9 mouse cellular contexts compared by ENCODE assay signal in the genomic region with DNA sequence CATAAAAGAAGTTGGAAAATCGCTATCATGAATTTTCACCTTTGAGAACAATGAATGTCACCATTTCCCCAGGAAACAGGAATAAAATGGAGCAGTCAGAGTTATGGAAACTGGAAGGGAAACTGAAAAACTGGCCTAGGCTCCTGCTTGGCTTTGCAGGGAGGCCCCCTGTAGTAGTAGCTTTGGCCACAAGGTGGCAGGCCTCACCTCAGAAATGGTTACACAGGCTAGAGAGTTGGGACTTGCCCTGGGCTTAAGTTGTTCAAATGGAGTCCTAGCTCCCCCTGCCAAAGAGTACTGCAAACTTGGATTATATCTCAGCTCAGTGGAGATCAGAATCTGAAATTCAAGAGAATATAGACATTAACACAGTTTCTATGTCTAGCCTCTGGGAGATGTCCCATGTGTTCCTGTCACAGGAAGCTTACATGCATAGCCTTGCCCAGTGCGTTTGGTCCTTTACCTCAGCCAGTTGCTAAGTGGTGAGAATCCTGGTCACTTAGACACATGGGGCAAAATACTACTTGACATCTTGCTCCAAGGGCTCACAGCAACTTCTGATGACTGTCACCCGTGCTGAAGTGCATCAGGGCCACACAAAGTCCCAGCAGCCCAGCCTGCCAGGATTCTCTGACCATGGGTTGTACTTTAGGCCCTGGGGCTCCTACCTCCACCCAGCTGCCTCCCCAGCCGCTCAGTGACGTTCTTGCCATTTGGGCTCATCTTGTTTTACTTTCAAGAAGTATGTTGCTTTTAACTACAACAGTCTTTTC. TPM values are rescaled to one million over a fixed set of nuclear protein-coding genes. Genes with fewer than 3 reads are reported as not detected.
DNase-seq lines count a peak whose midpoint lies in the region; ATAC-seq and TF ChIP-seq lines count a peak whose summit lies in the region.
"Had no signal": no experiment of that assay in that cellular context is flagged by ENCODE, and none has a peak within 500 bp of the region (broad histone marks: within the 10 kb centered on the region; RNA-seq: fewer than 3 reads in every experiment).

No protein-coding gene starts in this region.

- H3K9me3 ChIP-seq in forebrain, embryonic 15.5 days = no peaks in the 10 kb centered on the region
- H3K9me3 ChIP-seq in lung, embryonic 16.5 days (ENCODE audit: control insufficient read depth, low read length) = no peaks in the 10 kb centered on the region
- H3K9me3 ChIP-seq: heart, embryonic 13.5 days had no signal

- peak; percentile 61 for DNase-seq in ES-CJ7 (ENCODE audit: low read depth, low spot score)
- DNase-seq in cerebellum, adult 11-12 months = peak; percentile 82
- DNase-seq in layer of hippocampus, adult 2 months (ENCODE audit: low spot score in 2 of 2) = peak; percentile 78 to 88
- peak; percentile 72 for DNase-seq in ovary, postnatal 10 days (ENCODE audit: low spot score)
- DNase-seq in thymus, postnatal 0 days (ENCODE audit: low spot score) = peak; percentile 83

- H3K27me3 ChIP-seq in forebrain, embryonic 15.5 days = no peaks in the 10 kb centered on the region
- H3K27me3 ChIP-seq in lung, embryonic 16.5 days (ENCODE audit: control insufficient read depth, insufficient read depth, low read depth, low read length) = no peaks in the 10 kb centered on the region
- H3K27me3 ChIP-seq: heart, embryonic 13.5 days had no signal

- H3K9ac ChIP-seq in forebrain, embryonic 15.5 days (replicated peaks) = no peak overlapping the region
- H3K9ac ChIP-seq in lung, embryonic 16.5 days (ENCODE audit: low read length) = no peak overlapping the region
- H3K9ac ChIP-seq: heart, embryonic 13.5 days had no signal

- TF ChIP-seq CTCF in layer of hippocampus, adult 2 months (conservative IDR thresholded peaks at IDR 0.05) = peak; percentile 95

- H3K4me2 ChIP-seq in forebrain, embryonic 15.5 days (replicated peaks) = no peak overlapping the region
- no peak overlapping the region for H3K4me2 ChIP-seq in lung, embryonic 16.5 days (ENCODE audit: low read depth, low read length)
- H3K4me2 ChIP-seq: heart, embryonic 13.5 days had no signal

- 50% methylated on average over 5 of the region's 5 CpGs for WGBS in forebrain, embryonic 15.5 days
- WGBS in lung, embryonic 16.5 days = 41% methylated on average over 5 of the region's 5 CpGs

- peaks cover 15% of the 10 kb centered on the region for H3K4me1 ChIP-seq in forebrain, embryonic 15.5 days
- H3K4me1 ChIP-seq in lung, embryonic 16.5 days (replicated peaks; ENCODE audit: control insufficient read depth, insufficient read depth, low read length) = no peaks in the 10 kb centered on the region
- H3K4me1 ChIP-seq: heart, embryonic 13.5 days had no signal

- peak; percentile 78 for ATAC-seq in forebrain, embryonic 15.5 days (replicated peaks)
- ATAC-seq in hematopoietic stem cell, adult 5-6 weeks (replicated peaks in 1 of 2; ENCODE audit: insufficient read depth in 1 of 2, low FRiP score in 2 of 2, low TSS enrichment in 1 of 2, low read depth in 1 of 2, poor library complexity in 2 of 2, severe bottlenecking in 2 of 2) = peak; percentile 87
- peak; percentile 89 for ATAC-seq in lung, embryonic 16.5 days (ENCODE audit: low read depth)

- no peak overlapping the region for H3K4me3 ChIP-seq in forebrain, embryonic 15.5 days
- no peak overlapping the region for H3K4me3 ChIP-seq in layer of hippocampus, adult 2 months
- H3K4me3 ChIP-seq in lung, embryonic 16.5 days (ENCODE audit: low read length) = no peak overlapping the region
- H3K4me3 ChIP-seq: heart, embryonic 13.5 days had no signal

- peaks cover 18% of the 10 kb centered on the region for H3K36me3 ChIP-seq in forebrain, embryonic 15.5 days
- H3K36me3 ChIP-seq in lung, embryonic 16.5 days (ENCODE audit: control insufficient read depth, insufficient read depth, low read length) = peaks cover 7% of the 10 kb centered on the region

- no peak overlapping the region for H3K27ac ChIP-seq in forebrain, embryonic 15.5 days (replicated peaks)
- H3K27ac ChIP-seq in layer of hippocampus, adult 2 months = no peak overlapping the region
- H3K27ac ChIP-seq in lung, embryonic 16.5 days (ENCODE audit: low read length) = 0 out of 2 replicates have a peak overlapping the region, but pooled peaks have one; percentile 5
- H3K27ac ChIP-seq: heart, embryonic 13.5 days had no signal

RNA-seq across cellular contexts. Expression of a gene that starts 9.8 kb away (rescaled TPM):
- polyA plus RNA-seq in forebrain, embryonic 15.5 days (2015; fragmentation: Nextera tagmentation; extraction: Ambion mirVana) = 118 and 120 TPM in 2 replicates
- 295 and 311 TPM in 2 replicates for total RNA-seq in hematopoietic stem cell, adult 5-6 weeks (2017)
- total RNA-seq in layer of hippocampus, adult 2 months (2021) = 10 to 100 TPM; 49.9 to 56.2 TPM
- 122 and 126 TPM in 2 replicates for polyA plus RNA-seq in lung, embryonic 16.5 days (2015; fragmentation: Nextera tagmentation; extraction: Ambion mirVana)
- polyA plus RNA-seq in thymus, postnatal 0 days (2015; fragmentation: Nextera tagmentation; extraction: Ambion mirVana) = 105 and 108 TPM in 2 replicates

RNA-seq across cellular contexts. Expression of a gene that starts 9.8 kb away (rescaled TPM):
- 20.2 and 22.2 TPM in 2 replicates for polyA plus RNA-seq in forebrain, embryonic 15.5 days (2015; fragmentation: Nextera tagmentation; extraction: Ambion mirVana)
- total RNA-seq in hematopoietic stem cell, adult 5-6 weeks (2017) = 16.1 and 33.6 TPM in 2 replicates
- total RNA-seq in layer of hippocampus, adult 2 months (2021) = 10 to 100 TPM; 15.7 to 18.3 TPM
- polyA plus RNA-seq in lung, embryonic 16.5 days (2015; fragmentation: Nextera tagmentation; extraction: Ambion mirVana) = 18.6 and 22.1 TPM in 2 replicates
- polyA plus RNA-seq in thymus, postnatal 0 days (2015; fragmentation: Nextera tagmentation; extraction: Ambion mirVana) = 24.5 and 26.6 TPM in 2 replicates

RNA-seq across cellular contexts. Expression of a gene that starts 35.9 kb away (rescaled TPM):
- 18.1 and 18.7 TPM in 2 replicates for polyA plus RNA-seq in forebrain, embryonic 15.5 days (2015; fragmentation: Nextera tagmentation; extraction: Ambion mirVana)
- total RNA-seq in hematopoietic stem cell, adult 5-6 weeks (2017) = 20.7 and 37.8 TPM in 2 replicates
- total RNA-seq in layer of hippocampus, adult 2 months (2021) = 1 to 10 TPM; 4.9 to 5.6 TPM
- polyA plus RNA-seq in lung, embryonic 16.5 days (2015; fragmentation: Nextera tagmentation; extraction: Ambion mirVana) = 30.5 and 30.9 TPM in 2 replicates
- polyA plus RNA-seq in thymus, postnatal 0 days (2015; fragmentation: Nextera tagmentation; extraction: Ambion mirVana) = 22.9 and 23.7 TPM in 2 replicates

RNA-seq across cellular contexts. Expression of a gene that starts 35.9 kb away (rescaled TPM):
- polyA plus RNA-seq in forebrain, embryonic 15.5 days (2015; fragmentation: Nextera tagmentation; extraction: Ambion mirVana) = not detected in 2 replicates
- 0.65 and 1.1 TPM in 2 replicates for total RNA-seq in hematopoietic stem cell, adult 5-6 weeks (2017)
- total RNA-seq in layer of hippocampus, adult 2 months (2021) = 1 to 10 TPM in 1 of 2 experiments, under 1 TPM in 1; 0.91 to 1.6 TPM
- polyA plus RNA-seq in lung, embryonic 16.5 days (2015; fragmentation: Nextera tagmentation; extraction: Ambion mirVana) = 0.48 and 1.5 TPM in 2 replicates
- 0.71 TPM in 1 of 2 replicates, not detected in the other for polyA plus RNA-seq in thymus, postnatal 0 days (2015; fragmentation: Nextera tagmentation; extraction: Ambion mirVana)
